Mouse (Mus musculus) kidney, embryonic 14.5 days (tissue): Measurements from ENCODE around the gene Slc6a20a. TPM values are rescaled to one million over a fixed set of nuclear protein-coding genes. Genes with fewer than 3 reads are reported as not detected.

Source experiments
- polyA plus RNA-seq: library from polyadenylated mRNA; unstranded; fragments of >200 nt; fragmentation: Nextera tagmentation; extraction: Ambion mirVana; gene quantifications from 2 replicates; pipeline ENCODE4 v1.2.1, GENCODE M21; 2014

Gene Slc6a20a
- polyA plus RNA-seq, 1 experiment from 2014 or later = 0.88 TPM

Other genes starting within 250 kb of the Slc6a20a start
- gene Limd1, start 200.2 kb downstream of the Slc6a20a start, polyA plus RNA-seq = 36.7 and 55.9 TPM in 2 replicates
- 37.5 and 56.3 TPM in 2 replicates for gene Sacm1l, start 149.1 kb downstream of the Slc6a20a start, polyA plus RNA-seq
- 0.32 and 0.41 TPM in 2 replicates for gene Slc6a20b, start 46.3 kb downstream of the Slc6a20a start, polyA plus RNA-seq
- 0.18 and 0.23 TPM in 2 replicates for gene Ccr9, start 446 bp downstream of the Slc6a20a start, polyA plus RNA-seq
- 62.0 and 66.9 TPM in 2 replicates for gene Lztfl1, start 38.8 kb upstream of the Slc6a20a start, polyA plus RNA-seq
- 0.17 and 0.22 TPM in 2 replicates for gene Cxcr6, start 127.6 kb upstream of the Slc6a20a start, polyA plus RNA-seq
- 10.6 and 13.2 TPM in 2 replicates for gene Fyco1, start 173.0 kb upstream of the Slc6a20a start, polyA plus RNA-seq
- gene Xcr1, start 183.1 kb upstream of the Slc6a20a start, polyA plus RNA-seq = not detected in 2 replicates